Mouse (Mus musculus) midbrain, embryonic 14.5 days (tissue): ENCODE data around the gene Cdkl5. TPM values are rescaled to one million over a fixed set of nuclear protein-coding genes. Genes with fewer than 3 reads are reported as not detected.

Experiments
- ATAC-seq: fragments of 200-750 bp; cut with Nextera tagmentation; 2 replicates; pipeline ENCODE4 v1.8.0; 2017; ENCODE audit warnings: moderate number of reproducible peaks, moderate library complexity; ENCODE audit not compliant: low FRiP score, low TSS enrichment
- DNase-seq: peaks from one replicate; pipeline ENCODE4 v3.0.0-alpha.2; 2015
- H3K27ac ChIP-seq: fragments of 300-500 bp; sonication (generic); replicated peaks from 2 replicates; pipeline ENCODE4 v1.5.1; 2014; ENCODE audit warnings: mild to moderate bottlenecking, low read depth, low read length, moderate library complexity
- H3K27me3 ChIP-seq: fragments of 300-500 bp; sonication (generic); 2 replicates; pipeline ENCODE4 v1.6.1; 2014; ENCODE audit warnings: low read length, control low read depth, mixed read lengths; ENCODE audit not compliant: control insufficient read depth, insufficient read depth
- H3K36me3 ChIP-seq: fragments of 300-500 bp; sonication (generic); 2 replicates; pipeline ENCODE4 v1.6.1; 2014; ENCODE audit warnings: low read length, control low read depth; ENCODE audit not compliant: control insufficient read depth, insufficient read depth
- H3K4me1 ChIP-seq: fragments of 300-500 bp; sonication (generic); 2 replicates; pipeline ENCODE4 v1.6.1; 2014; ENCODE audit warnings: mild to moderate bottlenecking, antibody characterized with exemption, low read length, control low read depth; ENCODE audit not compliant: control insufficient read depth, insufficient read depth
- H3K4me2 ChIP-seq: fragments of 300-500 bp; sonication (generic); 2 replicates; pipeline ENCODE4 v1.6.1; 2014; ENCODE audit warnings: mild to moderate bottlenecking, low read length, moderate library complexity
- H3K4me3 ChIP-seq: fragments of 300-500 bp; sonication (generic); replicated peaks from 2 replicates; pipeline ENCODE4 v1.5.1; 2014; ENCODE audit warnings: low read depth, low read length
- H3K9ac ChIP-seq: fragments of 300-500 bp; sonication (generic); replicated peaks from 2 replicates; pipeline ENCODE4 v1.6.1; 2014; ENCODE audit warnings: mild to moderate bottlenecking, low read length, moderate library complexity
- H3K9me3 ChIP-seq: fragments of 300-500 bp; sonication (generic); 2 replicates; pipeline ENCODE4 v1.6.1; 2016; ENCODE audit warnings: low read length, control low read depth, mixed read lengths; ENCODE audit not compliant: control insufficient read depth
- WGBS: fragments of 180-500 bp; shearing (Covaris S2); extraction: QIAGEN DNeasy Blood & Tissue Kit; methylation state at CpG from one replicate; pipeline ENCODE4 v1.1.7; 2014; 5-methylcytosine and 5-hydroxymethylcytosine counted together
- polyA plus RNA-seq: library from polyadenylated mRNA; unstranded; fragments of >200 nt; fragmentation: Nextera tagmentation; extraction: Ambion mirVana; gene quantifications from 2 replicates; pipeline ENCODE4 v1.2.1, GENCODE M21; 2014

Cdkl5 gene
- polyA plus RNA-seq, 1 experiment from 2014 or later, result 6.1 TPM

DNA sequence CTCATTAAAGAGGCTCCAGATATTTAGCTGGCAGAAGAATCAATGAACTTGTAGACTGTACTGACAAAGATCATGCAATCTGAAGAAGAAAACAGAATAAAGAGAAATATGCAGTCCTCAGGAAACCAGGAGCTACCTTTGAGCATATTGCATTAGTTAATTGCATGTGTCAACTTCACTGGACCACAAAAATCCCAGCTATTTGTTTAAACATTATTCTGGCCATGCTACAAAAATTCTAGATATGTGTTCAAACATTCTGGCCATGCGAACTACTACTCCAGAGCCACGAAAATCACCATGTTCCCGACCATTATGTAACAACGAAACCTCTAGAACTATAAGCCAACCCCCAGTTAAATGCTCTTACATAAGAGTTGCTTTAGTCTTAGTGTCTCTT lies 49.8 kb downstream of the Cdkl5 start:
- Histone ChIP-seq H3K4me3 (no peak overlapping the region), H3K9me3 (no peaks in the 10 kb centered on the region), H3K9ac (no peak overlapping the region), H3K4me2 (no peak overlapping the region), H3K27ac (no peak overlapping the region), H3K4me1 (no peaks in the 10 kb centered on the region), H3K36me3 (no peaks in the 10 kb centered on the region), H3K27me3 (no peaks in the 10 kb centered on the region)
- DNase-seq, result no peak
- no peak for ATAC-seq
- WGBS, result 83% methylated on average over 4 of the region's 4 CpGs

DNA sequence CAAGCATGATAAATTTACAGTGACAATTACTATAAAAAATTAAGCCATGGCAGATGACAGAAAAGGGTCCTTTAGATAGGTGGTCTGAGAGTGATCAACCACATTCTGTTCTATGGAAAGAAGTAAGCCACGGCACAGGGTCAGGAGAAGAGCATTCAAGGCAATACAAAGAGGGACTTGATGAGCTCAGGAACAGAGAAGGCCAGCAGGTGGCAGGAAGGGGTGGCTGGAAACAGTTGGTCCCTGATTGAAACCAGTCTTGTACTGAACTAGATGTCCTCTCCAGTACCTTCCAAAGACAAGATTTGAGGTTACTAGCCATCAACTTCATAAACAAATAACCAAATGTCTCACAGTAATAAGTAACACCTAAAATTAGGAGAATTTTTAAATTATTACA lies 59.0 kb downstream of the Cdkl5 start:
- no peak overlapping the region for H3K9ac ChIP-seq
- H3K9me3 ChIP-seq, result no peaks in the 10 kb centered on the region
- H3K4me1 ChIP-seq, result no peaks in the 10 kb centered on the region
- H3K27me3 ChIP-seq, result no peaks in the 10 kb centered on the region
- H3K27ac ChIP-seq, result no peak overlapping the region
- ATAC-seq (no peak), DNase-seq (no peak)
- no peak overlapping the region for H3K4me3 ChIP-seq
- no peak overlapping the region for H3K4me2 ChIP-seq
- no peaks in the 10 kb centered on the region for H3K36me3 ChIP-seq
- WGBS, result 52% methylated on average over 1 of the region's 1 CpGs

DNA sequence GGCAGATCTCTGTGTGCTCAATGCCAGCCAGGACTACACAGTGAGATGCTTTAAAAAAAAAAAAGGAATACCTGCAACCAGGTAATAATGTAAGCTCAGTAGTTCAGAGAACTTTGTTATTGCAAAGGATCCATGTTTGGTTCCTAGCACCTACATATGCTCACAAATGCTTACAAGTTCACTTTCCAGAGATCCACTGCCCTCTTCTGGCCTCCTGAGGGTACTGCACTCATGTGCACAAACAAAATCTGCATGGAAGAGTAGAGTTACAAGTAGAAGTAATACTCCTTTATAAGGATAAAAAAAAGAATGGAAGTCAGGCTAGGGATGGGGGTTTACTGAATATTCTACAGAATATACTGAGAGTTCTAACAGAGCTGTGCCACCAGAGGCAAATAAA lies 63.8 kb downstream of the Cdkl5 start:
- H3K4me1 ChIP-seq, result no peaks in the 10 kb centered on the region
- DNase-seq, result no peak
- no peak for ATAC-seq
- H3K4me2 ChIP-seq, result no peak overlapping the region
- no peaks in the 10 kb centered on the region for H3K27me3 ChIP-seq
- no peak overlapping the region for H3K9ac ChIP-seq
- no peak overlapping the region for H3K27ac ChIP-seq
- H3K9me3 ChIP-seq, result no peaks in the 10 kb centered on the region
- H3K36me3 ChIP-seq, result no peaks in the 10 kb centered on the region
- no peak overlapping the region for H3K4me3 ChIP-seq

DNA sequence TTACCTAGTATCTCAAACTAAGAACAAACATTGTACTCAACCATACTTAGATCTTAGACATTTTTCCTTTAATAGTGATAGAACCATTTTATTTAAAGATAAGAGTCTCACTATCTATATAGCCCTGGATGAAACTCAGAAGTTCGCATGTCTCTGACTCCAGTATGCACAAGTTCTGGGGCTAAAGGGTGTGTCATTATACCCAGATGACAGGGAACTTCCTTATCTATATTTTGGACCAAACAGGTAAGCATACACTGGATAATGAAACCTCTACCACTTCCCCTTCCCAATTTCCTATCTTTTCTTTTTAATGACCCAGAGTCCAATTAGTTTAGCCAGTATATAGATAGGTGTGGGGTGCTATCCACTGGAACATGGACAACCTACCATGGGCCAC lies 65.6 kb downstream of the Cdkl5 start:
- no peak for ATAC-seq
- no peaks in the 10 kb centered on the region for H3K9me3 ChIP-seq
- no peak overlapping the region for H3K4me2 ChIP-seq
- DNase-seq, result no peak
- H3K36me3 ChIP-seq, result no peaks in the 10 kb centered on the region
- no peaks in the 10 kb centered on the region for H3K4me1 ChIP-seq
- no peak overlapping the region for H3K4me3 ChIP-seq
- H3K9ac ChIP-seq, result no peak overlapping the region
- WGBS, result 93% methylated on average over 1 of the region's 1 CpGs
- H3K27ac ChIP-seq, result no peak overlapping the region
- H3K27me3 ChIP-seq, result no peaks in the 10 kb centered on the region

DNA sequence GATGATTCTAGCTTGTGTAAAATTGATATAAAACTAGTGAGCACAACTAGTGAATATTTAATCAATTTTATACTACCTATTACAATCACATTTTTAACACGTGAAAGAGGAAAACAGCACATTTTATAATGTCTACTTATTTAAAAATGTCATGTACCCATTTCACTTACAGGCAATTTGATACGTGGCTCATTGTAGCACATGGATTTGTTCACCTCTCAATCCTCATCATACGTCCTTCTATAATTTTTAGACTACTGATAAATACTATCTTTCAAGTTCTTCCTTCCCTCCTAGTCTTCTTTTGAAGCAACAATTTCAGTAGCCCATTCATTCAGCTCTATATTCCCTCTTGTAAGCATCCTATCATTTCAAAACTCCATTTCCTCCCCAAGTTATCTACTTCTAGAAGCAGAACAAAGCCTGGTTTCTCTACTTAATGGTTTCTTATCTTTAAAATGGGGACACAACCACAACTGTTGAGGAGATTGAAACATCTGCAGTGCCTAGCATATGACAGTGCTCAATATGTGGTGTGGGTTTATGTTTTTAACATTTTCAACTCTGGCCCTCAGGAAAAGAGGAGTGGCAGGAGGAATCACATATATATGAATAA lies 75.4 kb downstream of the Cdkl5 start:
- DNase-seq (no peak), ATAC-seq (no peak)
- H3K36me3 ChIP-seq, result no peaks in the 10 kb centered on the region
- no peak overlapping the region for H3K4me2 ChIP-seq
- H3K4me1 ChIP-seq, result no peaks in the 10 kb centered on the region
- H3K27ac ChIP-seq, result no peak overlapping the region
- no peaks in the 10 kb centered on the region for H3K27me3 ChIP-seq
- 84% methylated on average over 3 of the region's 3 CpGs for WGBS
- H3K4me3 ChIP-seq, result no peak overlapping the region
- no peaks in the 10 kb centered on the region for H3K9me3 ChIP-seq
- no peak overlapping the region for H3K9ac ChIP-seq

DNA sequence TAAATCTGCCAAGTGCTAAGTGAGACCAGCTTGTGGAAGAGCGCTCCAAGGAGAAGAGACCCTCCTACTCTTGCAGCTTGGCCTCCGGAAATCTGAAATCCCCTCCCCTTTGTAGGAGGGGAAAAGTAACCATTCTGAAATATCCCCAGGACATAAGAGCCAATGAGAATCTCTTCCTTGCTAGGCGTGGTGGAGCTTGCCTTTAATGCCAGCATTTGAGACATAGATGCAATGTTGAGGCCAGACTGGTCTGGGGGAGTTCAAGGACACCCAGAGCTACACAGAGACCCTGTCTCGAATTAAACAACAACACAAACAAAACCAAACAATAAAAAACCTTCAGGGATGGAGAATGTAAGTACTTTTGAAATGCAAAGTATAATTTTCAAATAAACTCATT lies 87.6 kb downstream of the Cdkl5 start, which contains the start of gene Gja6:
TSS of gene Gja6 (minus strand) at position 101 of the 400 bp plus-strand sequence.
- WGBS, result 77% methylated on average over 4 of the region's 4 CpGs
- DNase-seq, result no peak
- no peak within 1 kb of the TSS for H3K4me2 ChIP-seq

DNA sequence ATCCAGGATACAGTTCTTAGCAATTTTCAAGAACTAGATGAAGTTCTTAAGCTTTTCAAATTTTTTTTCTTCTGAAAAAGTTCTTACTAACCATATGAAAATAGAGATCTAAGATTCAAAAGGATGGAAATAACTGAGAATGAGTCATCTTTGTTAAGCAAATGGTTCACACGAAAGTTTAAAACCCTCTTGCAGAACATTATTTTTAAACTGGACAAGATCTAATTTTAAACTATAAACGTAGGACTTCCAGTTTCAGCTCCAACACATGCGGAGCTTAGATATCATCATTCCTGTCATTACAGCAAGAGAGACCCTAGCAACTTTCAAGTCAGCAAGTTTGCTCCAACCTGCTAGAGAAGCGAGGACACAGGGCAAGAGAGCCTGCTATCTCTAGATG lies 88.0 kb downstream of the Cdkl5 start:
- WGBS, result 91% methylated on average over 4 of the region's 4 CpGs
- Histone ChIP-seq H3K4me3 (no peak overlapping the region), H3K9me3 (no peaks in the 10 kb centered on the region), H3K27me3 (no peaks in the 10 kb centered on the region), H3K4me1 (no peaks in the 10 kb centered on the region), H3K9ac (no peak overlapping the region), H3K4me2 (no peak overlapping the region), H3K36me3 (no peaks in the 10 kb centered on the region), H3K27ac (no peak overlapping the region)
- DNase-seq, result no peak
- no peak for ATAC-seq

More for the DNA sequence above, 87.6 kb downstream of the Cdkl5 start, which contains the start of gene Gja6:
- Histone ChIP-seq H3K36me3 (no peaks in the 10 kb centered on the region), H3K9me3 (no peaks in the 10 kb centered on the region), H3K4me1 (no peaks in the 10 kb centered on the region), H3K27ac (no peak within 1 kb of the TSS), H3K4me3 (no peak within 1 kb of the TSS), H3K9ac (no peak within 1 kb of the TSS), H3K27me3 (no peaks in the 10 kb centered on the region)
- ATAC-seq, result no peak

DNA sequence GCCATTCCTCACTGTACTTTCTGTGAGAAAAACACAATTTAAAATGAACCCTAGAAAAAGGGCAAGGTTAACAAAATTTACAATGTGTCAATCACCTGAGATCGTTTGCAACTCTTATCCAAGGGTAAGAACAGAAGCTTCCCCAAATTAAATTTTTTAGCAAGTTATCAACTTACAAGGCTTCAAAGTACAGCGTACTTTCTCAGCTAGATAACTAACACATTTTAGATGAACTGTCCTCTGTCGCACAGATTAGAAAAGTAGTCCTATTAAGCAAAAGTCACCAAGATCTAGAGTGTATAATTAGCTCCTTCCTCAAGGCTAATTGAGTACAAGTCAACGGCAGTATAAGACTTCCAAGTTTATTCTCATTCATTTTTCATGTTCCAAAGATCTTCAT lies 88.6 kb downstream of the Cdkl5 start:
- 90% methylated on average over 4 of the region's 4 CpGs for WGBS
- no peak for DNase-seq
- H3K4me1 ChIP-seq, result no peaks in the 10 kb centered on the region

DNA sequence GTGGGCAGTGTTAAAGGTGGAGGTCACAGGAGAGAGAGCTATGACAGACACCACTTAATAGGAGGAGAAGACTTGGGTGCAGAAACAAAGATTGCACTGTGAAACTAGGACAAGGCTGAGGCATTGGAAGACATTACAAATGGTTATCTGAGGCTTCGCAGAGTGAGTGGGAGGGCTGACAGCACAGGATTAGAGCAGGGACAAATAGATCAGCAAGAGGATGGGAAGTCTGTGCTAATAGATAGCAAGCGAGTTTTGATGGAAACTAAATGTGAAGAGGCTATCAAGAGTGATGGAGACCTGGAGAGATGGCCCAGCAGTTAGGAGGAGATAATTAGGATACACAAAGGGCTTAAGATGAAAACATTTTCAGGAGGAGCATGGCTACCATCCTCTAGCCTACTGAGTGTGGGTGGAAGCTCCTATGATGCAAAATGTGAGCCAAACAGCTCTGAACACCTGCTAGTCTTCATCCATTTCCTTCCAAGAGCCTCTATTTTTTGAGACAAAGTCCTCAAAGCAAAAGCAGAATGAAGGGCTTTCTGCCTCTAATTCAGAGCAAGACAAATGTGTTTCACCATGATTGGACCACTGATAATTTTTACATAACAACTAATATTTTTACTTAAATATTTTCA lies 89.3 kb downstream of the Cdkl5 start:
- WGBS, result 71% methylated on average over 2 of the region's 2 CpGs
- H3K27me3 ChIP-seq, result no peaks in the 10 kb centered on the region
- DNase-seq (no peak), ATAC-seq (no peak)
- no peaks in the 10 kb centered on the region for H3K4me1 ChIP-seq
- H3K36me3 ChIP-seq, result no peaks in the 10 kb centered on the region
- H3K9me3 ChIP-seq, result no peaks in the 10 kb centered on the region
- H3K4me3 ChIP-seq, result no peak overlapping the region
- H3K4me2 ChIP-seq, result no peak overlapping the region
- no peak overlapping the region for H3K9ac ChIP-seq
- H3K27ac ChIP-seq, result no peak overlapping the region

More for the DNA sequence above, 88.6 kb downstream of the Cdkl5 start:
- no peaks in the 10 kb centered on the region for H3K36me3 ChIP-seq
- no peak for ATAC-seq
- H3K27ac ChIP-seq, result no peak overlapping the region
- H3K9me3 ChIP-seq, result no peaks in the 10 kb centered on the region
- no peak overlapping the region for H3K9ac ChIP-seq
- H3K27me3 ChIP-seq, result no peaks in the 10 kb centered on the region
- no peak overlapping the region for H3K4me3 ChIP-seq
- no peak overlapping the region for H3K4me2 ChIP-seq
